Mouse (Mus musculus) erythroblast, embryonic 14.5 days (primary cell): ENCODE data around the gene Tnfaip1. TPM values are rescaled to one million over a fixed set of nuclear protein-coding genes. Genes with fewer than 3 reads are reported as not detected.

Experiments
- H3K27me3 ChIP-seq: 2 replicates; pipeline ENCODE4 v1.6.1; 2012; ENCODE audit warnings: inconsistent platforms; ENCODE audit not compliant: control insufficient read depth
- H3K36me3 ChIP-seq: 2 replicates; pipeline ENCODE4 v1.6.1; 2012; ENCODE audit warnings: mild to moderate bottlenecking, inconsistent platforms; ENCODE audit not compliant: control insufficient read depth
- H3K4me1 ChIP-seq: 2 replicates; pipeline ENCODE4 v1.6.1; 2012; ENCODE audit warnings: inconsistent platforms; ENCODE audit not compliant: control insufficient read depth
- H3K4me3 ChIP-seq: replicated peaks from 2 replicates; pipeline ENCODE3; 2012; ENCODE audit warnings: moderate library complexity, mild to moderate bottlenecking, inconsistent platforms
- H3K9me3 ChIP-seq: 2 replicates; pipeline ENCODE4 v1.6.1; 2012; ENCODE audit warnings: low read length, inconsistent platforms, mixed read lengths; ENCODE audit not compliant: control insufficient read depth
- GATA1 ChIP-seq: IDR thresholded peaks from 2 replicates; pipeline ENCODE4 v1.6.1; 2012; ENCODE audit warnings: low read length, inconsistent platforms, mixed read lengths
- TAL1 ChIP-seq: IDR thresholded peaks from 3 replicates; pipeline ENCODE4 v1.6.1; 2012; ENCODE audit warnings: low read length, inconsistent platforms, mixed read lengths
- polyA plus RNA-seq: library from polyadenylated mRNA; stranded (reverse); fragments of >175 nt; gene quantifications from 2 replicates; pipeline ENCODE4 v1.2.3, GENCODE M21; 2012

The Tnfaip1 gene
- polyA plus RNA-seq, 1 experiment: 0.21 TPM

DNA sequence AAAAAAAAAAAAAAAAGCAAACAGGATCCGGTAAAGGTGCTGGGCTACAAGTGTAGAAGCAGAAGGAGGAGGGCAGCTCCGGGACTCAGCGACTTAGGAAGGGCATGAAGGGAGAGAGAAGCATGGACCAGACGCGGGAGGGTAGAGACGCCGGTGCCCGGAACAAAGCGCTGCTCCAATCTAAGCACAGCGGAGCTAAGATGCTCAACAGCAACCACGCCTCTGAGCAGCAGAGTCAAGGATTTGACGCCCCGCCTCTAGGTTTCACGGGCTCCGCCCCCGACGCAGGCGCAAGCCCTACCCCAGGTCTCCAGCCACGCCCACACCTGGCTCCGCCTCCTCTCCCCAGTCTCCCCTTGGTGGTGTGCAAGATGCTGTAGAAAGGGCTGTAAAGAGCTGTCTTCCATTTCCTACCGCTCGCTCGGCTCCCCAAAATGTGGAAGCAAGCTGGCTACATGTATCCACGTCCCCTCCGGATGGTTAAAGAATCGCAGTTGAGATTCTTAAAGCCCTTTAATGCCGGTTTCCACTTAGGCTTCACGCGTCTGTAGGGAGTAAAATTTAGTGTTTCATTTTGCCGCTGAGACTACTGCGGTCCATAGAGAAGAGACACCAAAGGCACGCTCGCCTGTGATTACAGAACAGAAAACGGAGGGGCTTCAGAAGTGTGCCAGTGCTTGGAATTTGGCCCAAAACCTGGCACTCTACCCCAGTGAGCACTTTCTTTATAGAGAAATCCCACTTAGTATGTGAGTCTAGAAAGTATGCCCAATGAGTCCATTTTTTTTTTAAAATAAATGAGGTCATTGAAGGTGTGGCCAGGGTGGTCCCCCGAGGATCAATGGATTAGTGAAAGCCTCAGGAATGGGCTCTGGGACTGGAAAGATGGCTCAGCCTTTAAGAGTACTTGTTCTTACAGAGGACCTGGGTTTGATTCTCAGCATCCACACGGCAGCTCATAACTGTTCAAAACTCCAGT is 38.3 kb downstream of the Tnfaip1 start, which contains the start of gene Sarm1:
Gene Sarm1, minus strand, starts transcription at position 211 of the 979 bp plus-strand sequence.
- peaks cover 4% of the 10 kb centered on the region; the same call in 1 of the 2 replicates for H3K9me3 ChIP-seq
- H3K4me3 ChIP-seq: peak within 1 kb of the TSS; percentile 43
- TF ChIP-seq GATA1 (no peak), TAL1 (no peak)
- H3K36me3 ChIP-seq: no peaks in the 10 kb centered on the region; the same call in 1 of the 2 replicates
- peaks cover 75% of the 10 kb centered on the region for H3K27me3 ChIP-seq
- peaks cover 14% of the 10 kb centered on the region for H3K4me1 ChIP-seq

DNA sequence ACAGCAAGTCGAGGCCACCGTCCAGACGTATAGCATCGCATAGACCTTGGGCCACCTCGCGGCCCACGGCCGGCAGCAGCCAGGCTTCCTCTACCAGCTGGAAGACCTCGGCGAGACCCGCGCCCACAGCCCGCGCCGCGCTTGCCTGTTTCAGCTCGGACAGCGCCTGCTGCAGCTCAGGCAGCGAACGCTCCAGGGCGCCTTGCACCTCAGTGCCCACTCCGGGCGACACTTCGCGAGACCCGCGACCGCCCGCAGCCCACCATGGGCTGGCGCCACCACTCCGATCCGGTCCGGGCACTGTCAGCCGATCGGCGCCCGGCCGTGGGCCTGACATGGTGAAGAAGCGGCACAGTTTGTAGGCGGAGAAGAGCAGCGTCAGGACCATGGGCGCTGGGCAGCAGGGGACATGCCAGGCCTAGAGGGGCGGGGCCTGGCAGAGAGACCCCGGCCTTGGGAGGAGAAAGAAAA is 39.0 kb downstream of the Tnfaip1 start:
- no peak for TF ChIP-seq GATA1
- H3K27me3 ChIP-seq: peaks cover 74% of the 10 kb centered on the region
- no peaks in the 10 kb centered on the region; the same call in 1 of the 2 replicates for H3K36me3 ChIP-seq
- H3K4me1 ChIP-seq: peaks cover 14% of the 10 kb centered on the region
- H3K4me3 ChIP-seq: peak overlapping the region; percentile 43
- peaks cover 4% of the 10 kb centered on the region; the same call in 1 of the 2 replicates for H3K9me3 ChIP-seq

DNA sequence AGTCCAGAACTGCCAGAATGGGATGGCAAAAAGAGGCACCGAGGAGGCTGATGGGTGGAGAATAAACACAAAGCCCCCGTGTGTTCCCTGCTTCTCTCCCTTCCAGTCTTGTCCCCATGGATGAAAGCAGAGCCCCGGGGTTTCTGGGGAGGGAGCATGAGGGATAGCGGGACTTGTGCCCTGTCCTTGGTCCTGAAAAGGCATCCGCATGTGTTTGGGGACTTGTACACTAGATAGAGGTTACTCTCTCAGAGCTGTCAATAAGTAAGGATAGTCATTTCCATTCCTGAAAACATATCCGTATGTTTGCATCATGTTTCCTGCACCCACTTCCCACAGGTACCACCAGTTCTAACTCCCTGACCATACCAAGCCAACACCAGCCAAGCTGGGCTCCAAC is 40.2 kb downstream of the Tnfaip1 start:
- H3K4me1 ChIP-seq: peaks cover 14% of the 10 kb centered on the region
- no peaks in the 10 kb centered on the region; the same call in 1 of the 2 replicates for H3K36me3 ChIP-seq
- no peak overlapping the region for H3K4me3 ChIP-seq
- H3K27me3 ChIP-seq: peaks cover 84% of the 10 kb centered on the region
- no peak for TF ChIP-seq GATA1
- no peak for TF ChIP-seq TAL1
- peaks cover 4% of the 10 kb centered on the region; the same call in 1 of the 2 replicates for H3K9me3 ChIP-seq

DNA sequence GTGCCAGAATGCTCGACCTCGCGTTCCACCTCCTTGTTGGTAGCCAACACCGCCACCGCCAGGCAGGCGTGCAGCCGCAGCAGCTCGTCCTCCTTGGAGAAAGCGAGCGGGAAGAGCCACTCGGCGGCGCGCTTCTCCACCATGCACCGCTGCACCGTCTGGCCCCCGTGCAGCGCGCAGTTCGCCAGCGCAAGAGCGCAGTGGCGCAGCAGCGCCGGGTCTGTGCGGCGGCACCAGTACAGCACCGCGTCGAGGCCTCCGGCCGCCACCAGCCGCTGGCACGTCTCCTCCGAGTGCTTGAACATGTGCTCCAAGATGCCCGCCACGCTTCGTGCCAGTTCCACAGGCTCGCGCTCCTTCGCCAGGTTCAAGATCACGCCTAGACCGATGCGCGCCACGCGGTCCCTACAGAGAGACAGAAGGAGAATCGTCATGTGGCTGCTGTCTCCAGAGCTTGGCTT is 45.3 kb downstream of the Tnfaip1 start:
- Histone ChIP-seq H3K27me3 (peaks cover 85% of the 10 kb centered on the region), H3K4me3 (no peak overlapping the region), H3K4me1 (0 out of 2 replicates have a peak, but pooled peaks cover 3% of the 10 kb centered on the region), H3K36me3 (no peaks in the 10 kb centered on the region), H3K9me3 (no peaks in the 10 kb centered on the region)
- TF ChIP-seq GATA1 (no peak), TAL1 (no peak)

DNA sequence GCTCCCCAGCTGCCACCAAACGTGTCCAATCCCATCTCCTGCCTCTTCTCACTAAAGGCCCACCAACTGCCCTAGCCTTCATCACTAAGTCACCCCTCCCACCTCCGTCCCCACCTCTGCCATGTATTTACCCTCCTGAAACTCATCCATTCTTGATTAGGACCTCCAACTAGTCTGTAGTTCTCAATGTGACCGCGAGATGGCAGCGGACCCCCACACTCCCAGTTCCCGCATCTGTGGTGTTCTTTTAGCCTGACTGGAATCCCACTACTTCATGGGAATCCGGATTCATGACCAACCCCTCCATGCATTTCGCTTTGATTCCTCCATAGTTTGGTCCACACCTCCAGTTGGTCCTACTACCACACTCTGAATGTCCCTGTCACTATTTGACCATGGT is 48.0 kb downstream of the Tnfaip1 start:
- no peaks in the 10 kb centered on the region for H3K9me3 ChIP-seq
- TF ChIP-seq GATA1 (no peak), TAL1 (no peak)
- no peak overlapping the region for H3K4me3 ChIP-seq
- H3K36me3 ChIP-seq: no peaks in the 10 kb centered on the region
- 0 out of 2 replicates have a peak, but pooled peaks cover 3% of the 10 kb centered on the region for H3K4me1 ChIP-seq
- H3K27me3 ChIP-seq: peaks cover 78% of the 10 kb centered on the region

DNA sequence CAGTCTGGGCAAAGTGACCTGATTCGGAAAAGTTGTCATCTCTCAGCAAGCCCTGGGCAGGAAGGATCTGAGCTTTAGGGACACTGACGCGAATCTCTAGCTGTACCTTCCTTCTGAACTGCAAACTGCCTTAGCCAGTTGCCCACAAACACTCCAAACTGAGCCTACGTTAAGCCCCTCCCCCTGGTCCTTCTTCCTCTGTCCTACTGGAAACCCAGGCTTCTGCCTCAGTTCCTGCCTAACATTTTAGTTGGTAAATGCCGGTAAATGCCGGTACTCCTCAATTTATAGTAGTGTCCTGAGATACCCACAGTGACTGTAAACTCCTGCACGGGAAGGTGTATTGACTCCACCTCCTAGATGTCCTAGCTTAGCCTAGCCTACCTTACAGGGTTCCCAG is 52.5 kb downstream of the Tnfaip1 start:
- Histone ChIP-seq H3K27me3 (peaks cover 43% of the 10 kb centered on the region), H3K4me1 (no peaks in the 10 kb centered on the region), H3K36me3 (no peaks in the 10 kb centered on the region), H3K9me3 (no peaks in the 10 kb centered on the region), H3K4me3 (no peak overlapping the region)
- TF ChIP-seq TAL1 (no peak), GATA1 (no peak)

DNA sequence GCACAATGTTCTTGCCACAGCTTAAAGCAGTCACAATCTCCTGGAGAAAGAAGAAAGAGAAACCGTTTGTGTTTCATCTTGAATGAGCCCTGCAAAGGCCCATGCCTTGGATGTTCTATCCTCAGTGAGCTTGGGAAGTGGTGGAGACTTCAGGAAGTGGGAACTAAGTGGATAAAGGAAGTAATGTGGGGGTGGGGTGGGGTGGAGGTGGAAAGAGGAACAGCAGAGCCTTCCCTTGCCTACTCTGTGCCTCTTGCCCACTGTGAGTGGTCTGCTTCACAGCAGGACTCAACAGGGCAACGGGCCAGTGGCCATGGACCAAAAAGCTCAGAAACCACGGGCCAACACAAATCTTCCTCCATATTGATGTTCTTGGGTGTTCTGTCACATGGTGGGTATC is 60.8 kb downstream of the Tnfaip1 start:
- Histone ChIP-seq H3K9me3 (no peaks in the 10 kb centered on the region), H3K4me3 (no peak overlapping the region), H3K27me3 (no peaks in the 10 kb centered on the region), H3K36me3 (no peaks in the 10 kb centered on the region), H3K4me1 (no peaks in the 10 kb centered on the region)
- TF ChIP-seq TAL1: no peak
- TF ChIP-seq GATA1: no peak

Other genes with a start within 250 kb of the Tnfaip1 start
- gene BC030499, start 245.5 kb downstream of the Tnfaip1 start, polyA plus RNA-seq: 0.07 TPM in 1 of 2 replicates, not detected in the other
- 19.3 and 21.5 TPM in 2 replicates for gene Spag5, start 234.8 kb downstream of the Tnfaip1 start, polyA plus RNA-seq
- gene Aldoc, start 213.4 kb downstream of the Tnfaip1 start, polyA plus RNA-seq: 0.12 and 0.22 TPM in 2 replicates
- 3.2 and 3.8 TPM in 2 replicates for gene Pigs, start 207.9 kb downstream of the Tnfaip1 start, polyA plus RNA-seq
- gene Unc119, start 192.8 kb downstream of the Tnfaip1 start, polyA plus RNA-seq: 1.7 and 1.9 TPM in 2 replicates
- gene Foxn1, start 149.8 kb downstream of the Tnfaip1 start, polyA plus RNA-seq: not detected in 2 replicates
- gene Slc13a2, start 114.1 kb downstream of the Tnfaip1 start, polyA plus RNA-seq: not detected in 2 replicates
- gene Slc46a1, start 70.6 kb downstream of the Tnfaip1 start, polyA plus RNA-seq: 0.08 TPM in 1 of 2 replicates, not detected in the other
- not detected in 2 replicates for gene Sarm1, start 38.6 kb downstream of the Tnfaip1 start, polyA plus RNA-seq
- 0.28 and 0.44 TPM in 2 replicates for gene Vtn, start 37.2 kb downstream of the Tnfaip1 start, polyA plus RNA-seq
- gene Sebox, start 32.9 kb downstream of the Tnfaip1 start, polyA plus RNA-seq: not detected in 2 replicates
- 0.55 TPM in 2 replicates for gene Tmem199, start 24.2 kb downstream of the Tnfaip1 start, polyA plus RNA-seq
- gene Poldip2, start 24.1 kb downstream of the Tnfaip1 start, polyA plus RNA-seq: 1.2 and 1.4 TPM in 2 replicates
- gene Ift20, start within 50 bp of the Tnfaip1 start, polyA plus RNA-seq: 8.0 and 9.4 TPM in 2 replicates
- 0.50 and 0.64 TPM in 2 replicates for gene Tmem97, start 14.4 kb upstream of the Tnfaip1 start, polyA plus RNA-seq
- 0.15 and 0.17 TPM in 2 replicates for gene Nlk, start 161.0 kb upstream of the Tnfaip1 start, polyA plus RNA-seq
- 0.73 and 1.4 TPM in 2 replicates for gene Ccnq, start 215.4 kb upstream of the Tnfaip1 start, polyA plus RNA-seq